Mouse (Mus musculus): ENCODE results near the gene Rasgef1a.

Rasgef1a gene

DNA sequence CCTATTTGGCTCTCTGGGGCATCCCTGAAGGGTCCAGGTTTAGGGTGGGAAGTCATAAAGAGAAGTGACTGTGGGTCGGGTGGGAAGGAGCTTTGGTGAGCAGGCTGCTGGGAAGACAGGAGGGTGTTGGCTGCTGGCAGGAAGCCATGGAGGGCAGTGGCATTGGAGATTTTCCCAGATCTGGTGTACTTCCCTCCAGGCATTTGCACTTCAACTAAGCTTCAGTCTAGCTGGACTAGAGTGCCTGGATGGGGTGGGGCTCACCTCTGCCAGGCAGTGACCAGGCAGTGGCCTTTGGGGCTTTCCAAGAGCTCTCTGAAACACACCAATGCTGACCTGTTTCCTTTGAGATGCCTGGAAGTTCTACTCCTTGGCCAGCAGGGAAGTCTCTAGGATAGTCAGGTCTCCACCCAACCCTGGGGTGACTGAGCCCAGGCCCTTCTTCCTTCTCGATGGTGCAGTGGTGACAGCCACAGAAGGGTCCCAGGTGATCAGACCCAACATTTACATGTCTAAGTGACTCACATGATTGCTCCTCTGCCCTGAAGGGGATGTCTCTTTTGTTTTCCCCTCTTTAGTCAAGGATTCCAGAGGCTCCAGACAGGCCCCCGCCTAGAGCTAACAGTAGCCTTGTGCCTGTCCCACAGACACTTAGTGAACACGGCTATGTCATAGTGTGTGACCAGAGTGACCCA is 36.7 kb downstream of the Rasgef1a start:
- Histone ChIP-seq H3K27me3 (ENCODE audit: control insufficient read depth, insufficient read depth, low read length, poor library complexity, severe bottlenecking) (no peaks in the 10 kb centered on the region), H3K36me3 (ENCODE audit: control insufficient read depth, insufficient read depth, low read length, poor library complexity, severe bottlenecking) (no peaks in the 10 kb centered on the region)
- no peak for DNase-seq (ENCODE audit: low read depth, low spot score)

DNA sequence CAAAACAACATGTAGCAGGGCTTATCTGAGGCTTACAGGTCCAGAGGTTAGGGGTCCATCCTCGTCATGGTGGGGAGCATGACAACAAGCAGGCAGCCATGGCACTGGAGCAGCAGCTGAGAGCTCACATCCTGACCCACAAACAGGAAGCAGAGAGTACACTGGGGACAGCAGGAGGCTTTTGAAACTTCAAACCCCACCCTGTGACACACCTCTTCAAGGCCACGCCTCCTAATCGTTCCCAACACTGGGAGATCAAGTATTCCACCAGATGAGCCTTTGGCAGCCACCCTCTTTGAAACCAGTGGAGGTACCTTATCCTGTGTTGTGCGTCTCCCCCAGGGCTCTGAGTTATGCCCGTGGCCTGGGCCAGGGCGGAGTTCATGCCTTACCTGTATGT is 38.5 kb downstream of the Rasgef1a start:
- no peak for DNase-seq (ENCODE audit: low read depth, low spot score)
- H3K27me3 ChIP-seq (ENCODE audit: control insufficient read depth, insufficient read depth, low read length, poor library complexity, severe bottlenecking): no peaks in the 10 kb centered on the region
- no peaks in the 10 kb centered on the region for H3K36me3 ChIP-seq (ENCODE audit: control insufficient read depth, insufficient read depth, low read length, poor library complexity, severe bottlenecking)

DNA sequence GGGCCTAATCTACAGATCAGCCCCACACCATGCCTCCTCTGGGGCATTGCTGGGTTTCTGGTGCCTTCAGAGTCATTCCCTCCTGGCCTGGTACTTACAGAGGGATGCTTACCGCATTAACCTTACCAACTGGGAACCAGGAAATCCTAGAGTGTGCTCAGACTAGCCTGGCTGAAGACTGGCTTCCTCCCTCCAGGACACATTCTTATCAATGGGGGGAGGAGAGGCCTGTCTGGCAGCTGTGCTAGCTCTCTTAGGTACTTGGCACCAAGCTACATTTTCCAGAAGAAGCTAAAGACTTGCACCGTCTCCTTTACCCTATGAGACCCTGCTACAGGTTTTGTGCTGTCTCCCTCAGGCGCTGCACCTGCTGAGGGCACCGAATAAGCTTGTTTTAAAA is 40.2 kb downstream of the Rasgef1a start:
- DNase-seq (ENCODE audit: low read depth, low spot score): no peak
- no peaks in the 10 kb centered on the region for H3K27me3 ChIP-seq (ENCODE audit: control insufficient read depth, insufficient read depth, low read length, poor library complexity, severe bottlenecking)
- no peaks in the 10 kb centered on the region for H3K36me3 ChIP-seq (ENCODE audit: control insufficient read depth, insufficient read depth, low read length, poor library complexity, severe bottlenecking)

DNA sequence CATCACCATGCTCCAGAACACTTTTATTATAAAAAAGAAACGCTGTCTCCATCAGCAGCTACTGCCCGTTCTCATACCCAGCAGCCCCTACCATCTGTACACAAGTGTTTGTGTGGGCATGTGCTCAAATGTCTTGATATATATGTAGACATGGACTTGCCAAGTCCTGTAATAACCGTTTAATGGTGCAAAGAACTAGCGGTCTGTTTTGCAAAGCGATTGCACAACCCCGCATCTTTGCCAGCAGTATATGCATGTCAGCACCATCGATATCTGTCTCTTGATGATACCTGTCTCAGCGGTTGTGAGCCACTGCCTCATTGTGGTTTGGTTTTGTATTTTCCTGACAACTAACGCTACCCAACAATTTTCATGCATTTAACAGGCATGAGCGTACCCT is 44.0 kb downstream of the Rasgef1a start:
- Histone ChIP-seq H3K36me3 (ENCODE audit: control insufficient read depth, insufficient read depth, low read length, poor library complexity, severe bottlenecking) (no peaks in the 10 kb centered on the region), H3K27me3 (ENCODE audit: control insufficient read depth, insufficient read depth, low read length, poor library complexity, severe bottlenecking) (no peaks in the 10 kb centered on the region)
- no peak for DNase-seq (ENCODE audit: low read depth, low spot score)

DNA sequence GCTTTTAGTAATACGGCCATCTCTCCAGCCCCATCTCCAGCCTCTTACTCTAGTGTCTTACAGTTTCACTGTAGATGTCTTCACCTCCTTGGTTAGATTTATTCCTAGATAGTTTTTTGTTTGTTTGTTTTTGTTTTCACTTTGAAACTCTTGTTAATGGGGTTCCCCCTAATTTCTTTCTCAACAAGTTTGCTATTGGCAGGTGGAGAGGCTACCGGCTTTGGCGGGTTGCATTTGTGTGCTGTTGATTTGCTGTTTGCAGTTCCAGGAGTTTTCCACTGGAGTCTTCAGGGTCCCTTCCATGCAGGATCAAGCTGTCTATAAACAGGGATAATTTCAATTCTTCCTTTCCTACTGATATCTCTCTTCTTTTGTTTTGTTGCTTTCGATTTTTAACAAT is 50.0 kb downstream of the Rasgef1a start:
- H3K27me3 ChIP-seq (ENCODE audit: control insufficient read depth, insufficient read depth, low read length, poor library complexity, severe bottlenecking): no peaks in the 10 kb centered on the region
- H3K36me3 ChIP-seq (ENCODE audit: control insufficient read depth, insufficient read depth, low read length, poor library complexity, severe bottlenecking): no peaks in the 10 kb centered on the region
- no peak for DNase-seq (ENCODE audit: low read depth, low spot score)

DNA sequence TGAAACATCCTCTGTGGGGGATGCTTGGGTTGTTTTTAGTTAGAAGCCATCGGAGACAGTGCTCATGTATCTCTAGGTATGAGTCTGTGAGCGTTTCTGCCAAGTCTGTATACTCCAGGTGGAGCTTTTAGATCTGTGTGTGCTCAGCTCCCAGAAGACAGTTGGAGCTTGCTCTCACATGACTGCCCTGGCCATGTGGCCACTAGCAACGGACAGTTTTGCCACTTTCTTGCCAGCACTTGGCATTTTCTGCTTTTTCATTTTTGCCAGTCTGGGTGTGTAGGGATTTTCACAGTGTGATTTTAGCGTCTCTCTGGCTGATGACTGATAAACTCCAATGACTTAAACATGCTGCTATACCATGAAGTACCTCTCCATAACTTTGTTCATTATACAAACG is 52.0 kb downstream of the Rasgef1a start:
- Histone ChIP-seq H3K36me3 (ENCODE audit: control insufficient read depth, insufficient read depth, low read length, poor library complexity, severe bottlenecking) (no peaks in the 10 kb centered on the region), H3K27me3 (ENCODE audit: control insufficient read depth, insufficient read depth, low read length, poor library complexity, severe bottlenecking) (no peaks in the 10 kb centered on the region)
- no peak for DNase-seq (ENCODE audit: low read depth, low spot score)

DNA sequence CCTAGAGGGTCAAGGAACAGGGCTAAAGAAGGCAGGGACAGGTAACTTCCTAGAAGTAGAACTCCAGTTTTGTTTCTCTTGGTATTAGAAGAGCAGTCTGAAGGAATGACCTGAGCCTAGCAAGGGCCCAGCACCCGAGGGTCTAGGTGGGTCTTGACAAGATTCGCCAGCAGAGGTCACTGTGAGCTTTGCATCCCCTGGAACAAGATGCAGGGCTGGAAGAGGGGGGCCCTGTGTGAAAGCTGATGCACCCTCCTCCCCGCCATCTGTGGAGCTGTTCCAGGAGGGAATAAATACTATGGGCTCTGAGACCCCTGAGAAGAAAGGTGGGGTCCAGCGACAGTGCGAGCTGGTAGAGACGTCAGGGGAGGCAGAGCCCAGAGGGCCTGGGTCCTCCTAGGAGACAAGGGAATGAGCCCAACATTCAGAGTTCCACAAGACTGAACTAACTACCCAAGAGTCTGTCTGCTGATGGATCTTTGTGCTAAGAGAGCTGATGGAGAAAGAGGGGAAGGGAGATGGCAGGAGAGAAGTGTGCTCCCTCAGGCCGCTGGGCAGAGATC is 53.8 kb downstream of the Rasgef1a start:
- peak; percentile 52 for DNase-seq (ENCODE audit: low read depth, low spot score)
- Histone ChIP-seq H3K27me3 (ENCODE audit: control insufficient read depth, insufficient read depth, low read length, poor library complexity, severe bottlenecking) (no peaks in the 10 kb centered on the region), H3K36me3 (ENCODE audit: control insufficient read depth, insufficient read depth, low read length, poor library complexity, severe bottlenecking) (no peaks in the 10 kb centered on the region)

DNA sequence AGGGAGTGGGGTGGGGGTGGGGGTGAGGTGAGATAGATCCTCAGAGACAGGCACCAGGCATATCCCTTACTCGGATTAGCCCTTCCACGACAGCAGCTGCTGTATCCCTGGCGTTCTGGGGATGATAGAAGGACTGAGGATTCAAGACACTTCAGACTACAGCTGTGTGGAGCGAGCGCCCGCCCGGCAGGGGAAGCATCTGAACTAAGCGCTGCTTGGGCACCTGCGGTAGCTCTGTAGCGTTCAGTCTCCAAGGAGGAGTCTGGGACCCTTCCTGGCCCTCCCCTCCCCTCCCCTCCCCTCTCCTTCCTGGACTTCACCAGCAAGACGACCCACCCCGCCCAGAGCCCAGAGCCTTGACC is 54.6 kb downstream of the Rasgef1a start:
- Histone ChIP-seq H3K27me3 (ENCODE audit: control insufficient read depth, insufficient read depth, low read length, poor library complexity, severe bottlenecking) (no peaks in the 10 kb centered on the region), H3K36me3 (ENCODE audit: control insufficient read depth, insufficient read depth, low read length, poor library complexity, severe bottlenecking) (no peaks in the 10 kb centered on the region)
- no peak for DNase-seq (ENCODE audit: low read depth, low spot score)

DNA sequence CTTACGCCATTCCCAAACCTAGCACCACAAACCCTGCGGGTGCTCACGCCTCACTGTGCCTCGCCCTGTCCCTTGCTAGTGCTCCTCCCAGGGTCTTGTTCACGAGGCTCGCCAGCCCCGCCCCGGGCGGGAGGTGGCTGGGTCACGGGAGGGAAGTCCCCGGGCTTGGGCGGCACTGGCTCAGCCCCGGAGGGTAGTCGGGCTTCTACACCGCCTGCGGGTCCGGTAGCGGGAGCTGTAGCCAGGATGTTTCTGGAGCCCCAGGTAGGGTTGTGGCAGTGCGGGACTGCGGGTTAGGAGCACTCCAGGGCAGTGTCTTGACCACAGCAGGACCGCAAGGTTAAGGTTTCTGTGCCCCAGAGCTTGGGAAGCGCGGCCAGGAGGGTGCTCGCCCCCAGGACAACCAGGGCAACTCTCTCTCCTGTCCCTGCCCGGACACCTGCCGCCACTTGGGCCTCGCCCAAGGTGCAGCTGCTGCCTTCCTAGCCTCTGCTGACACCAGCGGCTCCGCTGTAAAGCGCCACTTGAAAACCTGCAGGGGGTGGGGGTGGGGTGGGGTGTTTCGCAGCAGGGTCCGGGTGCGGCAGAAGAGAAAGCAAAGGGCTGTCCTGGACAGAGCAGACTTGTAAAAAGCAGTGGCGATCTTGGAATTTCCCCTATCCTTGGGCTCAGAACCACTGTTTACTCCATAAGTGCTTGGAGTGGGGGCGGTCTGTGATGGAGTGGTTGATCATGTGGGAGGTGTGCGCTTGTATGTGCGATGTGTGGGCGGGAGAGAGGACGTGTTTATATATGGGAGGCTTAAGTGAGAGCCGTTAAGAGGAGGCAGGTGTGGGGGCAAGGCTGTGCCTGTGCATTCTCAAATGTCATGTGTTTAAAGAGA is 55.2 kb downstream of the Rasgef1a start:
- peak; percentile 31 for DNase-seq (ENCODE audit: low read depth, low spot score)

DNA sequence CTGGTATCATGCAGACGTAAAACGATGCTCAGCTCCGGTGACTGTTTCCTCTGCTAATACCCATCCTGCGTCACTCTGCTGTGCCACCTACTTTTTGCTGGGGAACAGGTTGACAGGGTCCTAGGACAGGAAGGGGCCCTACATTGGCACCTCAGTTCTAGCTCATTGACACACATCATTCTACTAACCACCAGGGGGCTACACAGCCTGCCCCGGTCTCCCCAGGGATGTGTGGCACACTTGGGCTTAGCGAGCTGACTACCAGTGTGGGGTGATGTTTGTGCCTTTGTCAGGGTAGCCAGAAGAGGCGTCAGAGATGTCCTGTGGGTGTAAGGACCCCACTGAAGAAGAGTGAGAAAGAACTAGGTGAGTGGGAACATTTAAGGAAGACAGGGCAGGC is 56.5 kb downstream of the Rasgef1a start:
- Histone ChIP-seq H3K36me3 (ENCODE audit: control insufficient read depth, insufficient read depth, low read length, poor library complexity, severe bottlenecking) (no peaks in the 10 kb centered on the region), H3K27me3 (ENCODE audit: control insufficient read depth, insufficient read depth, low read length, poor library complexity, severe bottlenecking) (no peaks in the 10 kb centered on the region)
- DNase-seq (ENCODE audit: low read depth, low spot score): peak; percentile 32

More for the DNA sequence above, 55.2 kb downstream of the Rasgef1a start:
- Histone ChIP-seq H3K27me3 (ENCODE audit: control insufficient read depth, insufficient read depth, low read length, poor library complexity, severe bottlenecking) (no peaks in the 10 kb centered on the region), H3K36me3 (ENCODE audit: control insufficient read depth, insufficient read depth, low read length, poor library complexity, severe bottlenecking) (no peaks in the 10 kb centered on the region)

DNA sequence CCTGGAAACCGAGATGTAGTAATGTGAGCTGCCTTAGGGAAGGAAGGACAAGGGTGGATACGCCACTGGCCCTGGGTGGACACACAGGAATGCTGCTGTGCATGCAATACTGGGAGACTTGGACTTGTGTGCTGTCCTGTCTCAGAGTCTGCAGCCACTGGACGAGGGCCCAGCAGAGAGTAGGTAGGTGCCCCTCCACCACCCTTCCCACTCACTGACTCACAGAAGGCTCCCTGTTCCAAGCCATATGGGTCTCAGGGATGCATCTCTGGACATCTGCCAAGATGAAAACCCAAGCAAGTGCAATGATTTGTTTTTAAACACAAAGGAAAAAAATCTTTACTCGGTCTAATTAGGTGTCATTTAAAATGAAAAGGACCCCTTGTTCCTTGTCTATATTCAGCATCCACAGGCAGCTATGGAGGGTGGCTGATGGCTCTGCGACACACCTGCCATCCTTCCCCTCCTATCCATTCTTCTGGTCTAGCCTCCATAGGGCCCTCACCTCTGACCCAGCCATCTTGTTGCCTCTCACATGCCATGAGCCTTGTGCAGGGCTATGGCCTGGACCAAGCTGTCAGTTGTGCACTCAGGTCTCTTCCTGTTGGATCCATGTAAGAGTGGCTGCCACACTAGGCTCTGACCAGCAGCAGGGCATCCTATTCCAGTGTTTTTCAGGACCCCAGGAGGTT is 59.2 kb downstream of the Rasgef1a start:
- DNase-seq (ENCODE audit: low read depth, low spot score): no peak
- no peaks in the 10 kb centered on the region for H3K36me3 ChIP-seq (ENCODE audit: control insufficient read depth, insufficient read depth, low read length, poor library complexity, severe bottlenecking)

DNA sequence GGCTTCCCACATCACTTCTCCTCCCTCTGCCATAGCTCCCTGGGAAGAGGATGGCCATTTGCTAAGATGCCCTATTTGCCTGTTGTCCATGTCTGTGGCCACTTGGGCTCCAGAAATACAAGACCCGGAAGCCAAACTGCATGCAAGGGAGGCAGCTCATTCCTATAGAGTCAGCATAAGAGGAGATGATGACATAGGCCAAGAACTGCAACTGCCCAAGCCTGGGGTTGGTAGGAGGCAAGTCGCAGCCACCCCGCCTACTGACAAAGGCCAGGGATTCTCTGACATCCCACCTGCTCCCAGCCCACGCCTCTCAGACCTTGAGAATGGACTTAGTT is 59.7 kb downstream of the Rasgef1a start:
- no peak for DNase-seq (ENCODE audit: low read depth, low spot score)
- H3K36me3 ChIP-seq (ENCODE audit: control insufficient read depth, insufficient read depth, low read length, poor library complexity, severe bottlenecking): no peaks in the 10 kb centered on the region
- no peaks in the 10 kb centered on the region for H3K27me3 ChIP-seq (ENCODE audit: control insufficient read depth, insufficient read depth, low read length, poor library complexity, severe bottlenecking)

More for the DNA sequence above, 59.2 kb downstream of the Rasgef1a start:
- H3K27me3 ChIP-seq (ENCODE audit: control insufficient read depth, insufficient read depth, low read length, poor library complexity, severe bottlenecking): no peaks in the 10 kb centered on the region

DNA sequence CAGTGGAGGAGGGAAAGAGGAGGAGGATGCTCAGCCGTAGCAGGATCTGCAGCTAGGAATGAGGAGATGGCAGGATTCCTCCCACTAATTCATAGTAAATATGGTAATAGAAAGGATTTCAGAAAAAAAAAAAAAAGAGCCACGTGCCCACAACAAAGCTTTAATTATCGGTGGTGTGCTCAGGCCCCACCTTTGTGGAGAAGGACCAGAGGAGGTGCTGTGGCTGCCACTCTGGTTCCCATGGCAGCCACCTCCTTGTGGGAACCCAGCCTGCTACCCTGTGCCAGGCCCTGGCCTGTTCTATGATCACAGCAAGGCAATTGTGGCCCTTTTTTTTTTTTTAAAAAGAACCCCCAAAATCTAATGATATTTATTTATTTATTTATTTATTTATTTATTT is 60.2 kb downstream of the Rasgef1a start:
- Histone ChIP-seq H3K27me3 (ENCODE audit: control insufficient read depth, insufficient read depth, low read length, poor library complexity, severe bottlenecking) (no peaks in the 10 kb centered on the region), H3K36me3 (ENCODE audit: control insufficient read depth, insufficient read depth, low read length, poor library complexity, severe bottlenecking) (no peaks in the 10 kb centered on the region)
- no peak for DNase-seq (ENCODE audit: low read depth, low spot score)

DNA sequence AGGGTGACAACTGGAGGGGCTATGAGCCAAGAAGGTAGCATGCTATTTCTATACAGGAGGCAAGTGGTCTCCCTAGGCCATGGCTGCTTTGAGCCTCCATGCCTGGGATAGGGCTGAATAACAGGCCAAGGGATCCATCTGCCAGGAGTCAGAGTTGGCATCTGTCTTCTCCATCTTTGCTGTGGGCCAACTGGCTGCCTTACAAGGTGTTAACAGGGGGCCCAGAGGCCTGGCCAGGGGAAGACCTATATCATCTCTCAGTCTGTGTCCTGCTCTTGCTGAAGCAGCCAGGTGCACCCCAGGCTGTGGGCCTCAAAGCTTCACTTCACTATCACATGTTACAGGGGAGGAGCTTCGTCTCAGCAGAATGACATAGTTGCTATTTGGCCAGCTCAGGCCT is 60.9 kb downstream of the Rasgef1a start:
- Histone ChIP-seq H3K27me3 (ENCODE audit: control insufficient read depth, insufficient read depth, low read length, poor library complexity, severe bottlenecking) (no peaks in the 10 kb centered on the region), H3K36me3 (ENCODE audit: control insufficient read depth, insufficient read depth, low read length, poor library complexity, severe bottlenecking) (no peaks in the 10 kb centered on the region)

DNA sequence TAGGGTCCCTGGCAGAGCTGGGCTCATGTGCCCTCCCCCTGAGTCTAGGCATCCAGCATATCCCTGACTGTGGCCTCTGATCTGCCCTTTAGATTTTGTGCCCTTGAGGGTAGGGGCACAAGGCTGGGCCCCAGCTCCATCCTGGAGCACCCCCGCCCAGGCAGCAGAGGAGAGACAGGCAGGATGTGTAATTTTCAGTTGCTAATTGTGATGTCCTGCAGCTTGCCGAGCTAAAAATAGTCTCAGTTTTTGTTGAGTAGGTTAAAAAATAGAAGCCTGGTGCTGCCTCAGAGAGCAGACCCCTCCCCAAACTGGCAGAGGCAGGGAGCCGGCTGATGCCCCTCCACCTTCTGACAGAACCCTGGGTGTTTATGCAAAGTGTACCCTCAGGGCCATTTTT is 62.9 kb downstream of the Rasgef1a start:
- Histone ChIP-seq H3K36me3 (ENCODE audit: control insufficient read depth, insufficient read depth, low read length, poor library complexity, severe bottlenecking) (no peaks in the 10 kb centered on the region), H3K27me3 (ENCODE audit: control insufficient read depth, insufficient read depth, low read length, poor library complexity, severe bottlenecking) (no peaks in the 10 kb centered on the region)
- no peak for DNase-seq (ENCODE audit: low read depth, low spot score)

More for the DNA sequence above, 60.9 kb downstream of the Rasgef1a start:
- no peak for DNase-seq (ENCODE audit: low read depth, low spot score)
